Mouse (Mus musculus) c-Kit-positive CD71-negative TER-119-negative erythroid progenitor cells, embryonic 14.5 days (primary cell): ENCODE results near the gene Ascl5.
A peak's percentile ranks its signal among the peaks of the same experiment; 100 is the strongest.

Source experiments
- DNase-seq: peaks from one replicate; pipeline ENCODE4 v3.0.0-alpha.2; 2013; ENCODE audit warnings: low read depth

Gene Ascl5

GRCm38 (mm10) chr1:136051465-136051864 is 861 bp downstream of the Ascl5 start:
- peak; percentile 37 for DNase-seq

- no peak for DNase-seq
These were observed 1.9 kb downstream of the Ascl5 start, which contains the start of gene Cacna1s for GRCm38 (mm10) chr1:136052547-136052946. TSS of gene Cacna1s (plus strand) at chr1:136052750.

GRCm38 (mm10) chr1:136055771-136056170 is 5.2 kb downstream of the Ascl5 start:
- no peak for DNase-seq

GRCm38 (mm10) chr1:136058594-136058993 is 8.0 kb downstream of the Ascl5 start:
- DNase-seq: no peak

GRCm38 (mm10) chr1:136061041-136061789 is 10.6 kb downstream of the Ascl5 start:
- no peak for DNase-seq

- no peak for DNase-seq
These were observed 11.2 kb downstream of the Ascl5 start for GRCm38 (mm10) chr1:136061790-136062141.

GRCm38 (mm10) chr1:136063991-136064390 is 13.4 kb downstream of the Ascl5 start:
- DNase-seq: no peak

- DNase-seq: no peak
These were observed 16.0 kb downstream of the Ascl5 start for GRCm38 (mm10) chr1:136066621-136067020.

GRCm38 (mm10) chr1:136067579-136067978 is 17.0 kb downstream of the Ascl5 start:
- DNase-seq: no peak

GRCm38 (mm10) chr1:136076086-136076485 is 25.5 kb downstream of the Ascl5 start:
- peak; percentile 20 for DNase-seq

- DNase-seq: no peak
These were observed 27.1 kb downstream of the Ascl5 start for GRCm38 (mm10) chr1:136077656-136078055.

- no peak for DNase-seq
These were observed 30.6 kb downstream of the Ascl5 start for GRCm38 (mm10) chr1:136081161-136081560.

GRCm38 (mm10) chr1:136085988-136086685 is 35.5 kb downstream of the Ascl5 start:
- DNase-seq: no peak

GRCm38 (mm10) chr1:136089368-136090165 is 39.0 kb downstream of the Ascl5 start:
- no peak for DNase-seq

- DNase-seq: no peak
These were observed 43.1 kb downstream of the Ascl5 start for GRCm38 (mm10) chr1:136093726-136094125.

GRCm38 (mm10) chr1:136094807-136095206 is 44.2 kb downstream of the Ascl5 start:
- no peak for DNase-seq
